Mouse (Mus musculus): ENCODE results near the gene Dnah1. TPM values are rescaled to one million over a fixed set of nuclear protein-coding genes. Genes with fewer than 3 reads are reported as not detected.

Gene Dnah1
- not detected for polyA plus RNA-seq (2014; fragmentation: Illumina TruSeq; extraction: RNeasy Lipid Tissue Mini Kit (QIAGEN cat#74804); ENCODE audit: low read depth, low replicate concordance)

DNA sequence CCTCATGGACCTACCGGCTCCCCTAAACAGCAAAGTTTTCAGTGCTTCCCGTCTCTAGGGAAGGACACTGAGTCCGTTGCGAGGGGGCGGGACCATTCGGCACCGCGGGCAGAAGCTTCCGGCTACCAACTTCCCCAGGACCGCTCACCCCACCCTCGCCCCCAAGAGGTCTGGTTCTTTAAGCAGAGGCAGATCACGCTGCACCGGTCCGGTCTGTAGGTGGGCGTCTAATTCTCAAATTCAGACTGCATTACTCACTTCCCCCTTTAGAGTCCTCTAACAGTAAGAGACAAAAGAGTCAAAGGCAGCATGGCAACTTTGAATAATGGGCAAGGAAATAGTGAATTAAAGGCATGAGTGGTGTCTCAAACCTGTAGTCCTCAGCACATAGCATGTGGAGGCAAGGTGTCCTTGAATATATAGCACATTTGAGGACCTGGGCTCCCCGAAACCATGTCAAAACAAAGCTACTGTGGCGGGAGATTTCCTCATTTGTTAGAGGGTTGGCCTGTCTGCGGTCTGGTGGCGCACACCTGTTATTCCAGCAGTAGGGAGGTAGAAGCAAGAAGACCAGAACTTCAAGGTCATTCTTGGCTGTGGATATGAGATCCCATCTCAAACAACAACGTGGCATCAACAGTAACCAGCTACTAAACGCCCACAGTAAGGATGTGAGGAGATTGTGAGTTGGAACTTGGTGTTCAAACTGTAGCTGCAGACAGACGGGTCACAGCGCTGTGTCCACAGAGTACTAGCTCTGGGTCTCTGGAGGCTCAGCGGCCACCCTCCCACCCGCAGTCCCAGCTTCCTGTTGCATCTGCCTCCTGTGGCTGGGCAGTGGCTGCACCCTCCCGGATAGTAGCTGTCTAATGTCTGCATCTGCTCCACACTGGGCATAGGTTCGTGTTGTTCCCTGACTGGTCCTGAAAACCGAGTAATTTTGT is at the start of gene Dnah1:
Gene Dnah1, minus strand, starts transcription at position 48 of the 944 bp plus-strand sequence.

DNA sequence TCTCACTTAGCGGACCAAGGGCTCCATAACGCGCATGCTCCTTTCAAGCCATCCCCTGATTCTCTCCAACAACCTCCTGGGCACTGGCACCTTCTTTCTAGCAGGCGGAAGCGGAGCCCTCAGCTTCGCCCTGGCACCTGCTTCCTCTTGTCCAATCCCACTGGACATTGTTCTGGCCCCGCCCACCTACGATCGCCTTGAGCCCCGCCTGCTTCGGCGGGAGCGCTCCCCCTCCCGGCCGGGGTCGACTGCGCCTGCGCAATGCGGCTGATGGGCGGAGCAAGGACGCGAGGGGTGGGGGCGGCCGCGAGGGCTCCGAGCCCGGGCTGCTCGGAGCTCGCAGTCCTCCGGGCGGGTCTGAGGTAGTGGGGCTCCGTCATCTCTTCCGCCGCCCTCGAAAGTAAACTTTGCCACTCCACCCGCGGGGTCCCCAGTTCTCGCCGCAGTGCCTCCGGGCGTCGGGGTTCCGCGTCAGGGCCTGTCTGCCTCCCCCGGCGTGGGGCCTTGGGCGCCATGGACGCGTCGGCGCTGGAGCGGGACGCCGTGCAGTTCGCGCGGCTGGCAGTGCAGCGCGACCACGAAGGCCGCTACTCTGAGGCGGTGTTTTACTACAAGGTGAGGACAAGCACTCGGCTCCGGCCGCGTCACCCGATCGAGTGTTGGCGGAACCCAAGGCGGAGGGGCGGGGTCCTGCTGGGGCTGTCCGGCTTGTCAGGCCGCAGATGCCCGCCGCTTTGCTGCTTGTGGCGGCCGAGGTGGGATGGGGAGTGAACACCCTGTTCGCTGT is 12.9 kb upstream of the Dnah1 start, which contains the start of gene Capn7:
Gene Capn7, plus strand, starts transcription at position 270 of the 787 bp plus-strand sequence.

DNA sequence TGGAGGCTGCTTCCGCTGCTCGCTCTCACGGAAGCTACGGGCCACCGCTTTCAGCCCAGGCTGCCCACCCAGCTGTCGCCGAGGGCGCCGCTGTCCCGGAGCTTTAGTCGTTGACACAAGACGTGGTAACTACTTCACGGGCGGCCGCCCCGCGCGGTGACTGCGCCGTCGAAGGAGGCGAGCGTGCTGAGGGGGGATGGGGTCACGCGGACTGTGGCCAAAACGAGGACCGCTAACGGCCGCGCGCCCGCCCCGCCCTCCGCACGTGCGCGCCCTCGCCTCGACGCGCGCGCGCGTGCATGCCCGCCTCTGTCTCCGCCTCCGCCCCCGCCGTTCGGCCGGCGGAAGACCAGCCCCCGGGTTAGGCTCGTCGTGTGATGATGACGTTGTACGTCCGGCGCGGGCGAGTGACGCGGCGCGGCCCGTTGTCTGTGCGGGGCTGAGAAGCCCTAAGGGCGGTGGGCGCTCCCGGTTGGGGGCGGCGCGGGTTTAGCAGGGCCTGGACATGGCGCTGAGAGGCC is 72.6 kb downstream of the Dnah1 start, which contains the start of the genes Phf7 and Bap1:
Gene Phf7, minus strand, starts transcription at position 234 of the 521 bp plus-strand sequence.
Gene Bap1, plus strand, starts transcription at position 367 of the 521 bp plus-strand sequence.

DNA sequence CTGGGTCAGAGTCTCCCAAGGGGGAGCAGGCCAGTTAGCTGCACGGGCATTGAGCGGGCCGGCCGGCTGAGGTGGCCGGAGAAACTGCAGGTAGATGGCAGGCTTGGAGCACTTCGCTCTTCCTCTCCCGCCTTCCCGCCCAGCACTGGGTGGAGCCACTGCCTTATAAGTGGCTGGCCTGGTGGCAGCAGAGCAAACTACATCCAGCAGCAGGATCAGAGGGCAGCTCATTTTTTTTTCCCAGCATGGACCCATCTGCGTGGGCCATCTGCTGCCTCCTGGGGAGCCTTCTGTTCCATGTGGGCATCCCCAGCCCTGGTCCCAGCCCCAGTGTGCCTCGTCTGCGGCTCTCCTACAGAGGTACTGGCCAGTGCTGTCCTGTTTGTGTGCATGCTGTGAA is 106.0 kb downstream of the Dnah1 start, which contains the start of gene Sema3g:
Gene Sema3g, plus strand, starts transcription at position 195 of the 400 bp plus-strand sequence.

DNA sequence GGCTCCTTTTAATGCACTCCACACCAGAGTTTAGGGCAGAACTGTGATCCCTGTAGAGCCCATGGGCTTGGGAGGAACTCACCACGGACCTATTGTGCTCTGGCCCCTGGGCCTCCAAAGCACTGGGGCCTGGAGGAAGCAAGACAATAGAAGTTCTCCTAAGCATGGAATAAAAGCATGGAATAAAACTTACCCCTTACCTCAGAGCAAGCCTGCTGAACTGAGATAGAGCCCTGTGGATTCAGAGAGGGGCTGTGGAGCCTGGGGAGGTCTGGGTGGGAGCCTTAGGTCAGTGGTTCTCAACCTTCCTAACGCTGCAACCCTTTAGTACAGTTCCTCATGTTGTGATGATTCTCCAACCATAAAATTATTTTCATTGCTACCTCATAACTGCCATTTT is 106.8 kb downstream of the Dnah1 start, which contains the start of gene Nisch:
Gene Nisch, minus strand, starts transcription at position 101 of the 400 bp plus-strand sequence.

Other genes with a start within 250 kb of the Dnah1 start
- 6.5 TPM for gene Smim4, start 194.9 kb downstream of the Dnah1 start, polyA plus RNA-seq (2014; fragmentation: Illumina TruSeq; extraction: RNeasy Lipid Tissue Mini Kit (QIAGEN cat#74804); ENCODE audit: low read depth, low replicate concordance)
- not detected for gene Nt5dc2, start 192.8 kb downstream of the Dnah1 start, polyA plus RNA-seq (2014; fragmentation: Illumina TruSeq; extraction: RNeasy Lipid Tissue Mini Kit (QIAGEN cat#74804); ENCODE audit: low read depth, low replicate concordance)
- gene Stab1, start 155.3 kb downstream of the Dnah1 start, polyA plus RNA-seq (2014; fragmentation: Illumina TruSeq; extraction: RNeasy Lipid Tissue Mini Kit (QIAGEN cat#74804); ENCODE audit: low read depth, low replicate concordance), result 17.6 TPM
- gene Tnnc1, start 115.6 kb downstream of the Dnah1 start, polyA plus RNA-seq (2014; fragmentation: Illumina TruSeq; extraction: RNeasy Lipid Tissue Mini Kit (QIAGEN cat#74804); ENCODE audit: low read depth, low replicate concordance), result not detected
- gene Nisch, start 107.0 kb downstream of the Dnah1 start, polyA plus RNA-seq (2014; fragmentation: Illumina TruSeq; extraction: RNeasy Lipid Tissue Mini Kit (QIAGEN cat#74804); ENCODE audit: low read depth, low replicate concordance), result 76.7 TPM
- gene Sema3g, start 106.0 kb downstream of the Dnah1 start, polyA plus RNA-seq (2014; fragmentation: Illumina TruSeq; extraction: RNeasy Lipid Tissue Mini Kit (QIAGEN cat#74804); ENCODE audit: low read depth, low replicate concordance), result 0.60 TPM
- gene Phf7, start 72.6 kb downstream of the Dnah1 start, polyA plus RNA-seq (2014; fragmentation: Illumina TruSeq; extraction: RNeasy Lipid Tissue Mini Kit (QIAGEN cat#74804); ENCODE audit: low read depth, low replicate concordance), result 9.1 TPM
- 4.8 TPM for gene Bap1, start 72.4 kb downstream of the Dnah1 start, polyA plus RNA-seq (2014; fragmentation: Illumina TruSeq; extraction: RNeasy Lipid Tissue Mini Kit (QIAGEN cat#74804); ENCODE audit: low read depth, low replicate concordance)
- gene Capn7, start 12.7 kb upstream of the Dnah1 start, polyA plus RNA-seq (2014; fragmentation: Illumina TruSeq; extraction: RNeasy Lipid Tissue Mini Kit (QIAGEN cat#74804); ENCODE audit: low read depth, low replicate concordance), result 157 TPM
- gene Sh3bp5, start 112.2 kb upstream of the Dnah1 start, polyA plus RNA-seq (2014; fragmentation: Illumina TruSeq; extraction: RNeasy Lipid Tissue Mini Kit (QIAGEN cat#74804); ENCODE audit: low read depth, low replicate concordance), result 25.8 TPM
- gene Eaf1, start 170.5 kb upstream of the Dnah1 start, polyA plus RNA-seq (2014; fragmentation: Illumina TruSeq; extraction: RNeasy Lipid Tissue Mini Kit (QIAGEN cat#74804); ENCODE audit: low read depth, low replicate concordance), result 49.8 TPM
- gene Mettl6, start 171.1 kb upstream of the Dnah1 start, polyA plus RNA-seq (2014; fragmentation: Illumina TruSeq; extraction: RNeasy Lipid Tissue Mini Kit (QIAGEN cat#74804); ENCODE audit: low read depth, low replicate concordance), result 53.1 TPM

Data from sigmoid colon, adult 10 weeks (tissue).